ENCODE assay signal across 10 mouse cellular contexts in the genomic region with DNA sequence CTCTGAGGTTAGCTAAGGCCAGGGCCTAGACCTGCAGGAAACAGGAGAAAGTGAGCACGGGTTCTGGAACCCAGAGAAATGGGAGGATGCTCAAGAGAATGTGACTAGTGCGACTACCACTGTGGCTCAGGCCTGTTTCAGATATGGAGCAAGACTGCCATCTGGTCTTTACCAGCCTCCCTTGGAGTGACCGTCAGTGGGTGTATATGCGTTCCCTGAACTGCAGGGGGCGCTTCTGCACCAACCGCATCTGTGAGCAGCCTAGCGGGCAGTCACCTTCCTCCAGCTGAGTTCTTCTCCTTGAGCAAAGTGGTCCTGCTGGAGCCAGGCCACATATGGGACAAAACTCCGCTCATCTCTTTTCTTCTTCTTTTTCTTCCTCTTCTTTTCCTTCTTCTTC. TPM values are rescaled to one million over a fixed set of nuclear protein-coding genes. Genes with fewer than 3 reads are reported as not detected.
DNase-seq lines count a peak whose midpoint lies in the region; ATAC-seq and TF ChIP-seq lines count a peak whose summit lies in the region.
"Had no signal": no experiment of that assay in that cellular context is flagged by ENCODE, and none has a peak within 500 bp of the region (broad histone marks: within the 10 kb centered on the region; RNA-seq: fewer than 3 reads in every experiment).

No protein-coding gene starts in this region.

- no peaks in the 10 kb centered on the region for H3K27me3 ChIP-seq in kidney, adult 2 months (replicated peaks; ENCODE audit: control insufficient read depth, insufficient read depth, low read length)
- no peaks in the 10 kb centered on the region for H3K27me3 ChIP-seq in kidney, embryonic 14.5 days (ENCODE audit: control insufficient read depth, insufficient read depth, low read length)
- peaks cover 39% of the 10 kb centered on the region for H3K27me3 ChIP-seq in G1E (ENCODE audit: insufficient read depth, low read length)

- H3K4me1 ChIP-seq in kidney, adult 2 months (ENCODE audit: control insufficient read depth, insufficient read depth, low read length), result no peaks in the 10 kb centered on the region
- H3K4me1 ChIP-seq in kidney, embryonic 14.5 days (ENCODE audit: control insufficient read depth, insufficient read depth, low read length), result no peaks in the 10 kb centered on the region
- peaks cover 38% of the 10 kb centered on the region for H3K4me1 ChIP-seq in G1E (ENCODE audit: insufficient read depth, low read depth, low read length)

- no peak for DNase-seq in kidney, adult 2 months
- no peak for DNase-seq in G1E (ENCODE audit: low spot score)
- DNase-seq in lung, postnatal 36 days, result peak; percentile 44
- DNase-seq in layer of hippocampus, postnatal 10 days (ENCODE audit: low spot score in 2 of 2), result no peak
- DNase-seq in adipocyte (ENCODE audit: low spot score), result no peak
- no peak for DNase-seq in kidney, postnatal 25 days
- DNase-seq: cerebellum, adult 11-12 months had no signal

- no peak overlapping the region for H3K4me2 ChIP-seq in kidney, embryonic 14.5 days (replicated peaks; ENCODE audit: low read depth, low read length)

- no peak overlapping the region for H3K9ac ChIP-seq in kidney, embryonic 14.5 days (ENCODE audit: low read depth, low read length)

- ATAC-seq in kidney, embryonic 14.5 days (ENCODE audit: low FRiP score, low TSS enrichment), result no peak
- no peak; the same call in 1 of the 2 replicates for ATAC-seq in G1E (ENCODE audit: extremely low read depth, insufficient number of reproducible peaks, low FRiP score, poor library complexity, severe bottlenecking)
- peak; percentile 46 for ATAC-seq in common myeloid progenitor, adult 5-6 weeks (replicated peaks; ENCODE audit: low read depth, poor library complexity, severe bottlenecking)

- TF ChIP-seq CTCF in kidney, adult 2 months (conservative IDR thresholded peaks at IDR 0.05; ENCODE audit: insufficient read depth, insufficient read length, low read depth, low read length), result peak; percentile 66
- TF ChIP-seq CTCF in G1E (IDR thresholded peaks at IDR 0.05; ENCODE audit: low read depth, low read length), result peak; percentile 81

- WGBS in kidney, adult 2 months, result 46% methylated on average over 8 of the region's 8 CpGs
- 40% methylated on average over 8 of the region's 8 CpGs for WGBS in kidney, embryonic 14.5 days

- H3K4me3 ChIP-seq in kidney, adult 2 months (ENCODE audit: insufficient read depth, low read depth, low read length), result no peak overlapping the region
- H3K4me3 ChIP-seq in kidney, embryonic 14.5 days (ENCODE audit: low read length), result no peak overlapping the region
- H3K4me3 ChIP-seq in G1E (ENCODE audit: low read depth, low read length), result no peak overlapping the region
- H3K4me3 ChIP-seq: megakaryocyte, embryonic 14.5 days had no signal

- H3K27ac ChIP-seq in kidney, adult 2 months (ENCODE audit: insufficient read depth, low read depth, low read length), result no peak overlapping the region
- no peak overlapping the region for H3K27ac ChIP-seq in kidney, embryonic 14.5 days (ENCODE audit: low read depth, low read length)

- H3K9me3 ChIP-seq in kidney, embryonic 14.5 days (ENCODE audit: control insufficient read depth, low read length), result no peaks in the 10 kb centered on the region
- no peaks in the 10 kb centered on the region; the same call in 1 of the 2 replicates for H3K9me3 ChIP-seq in G1E (replicated peaks)

- TF ChIP-seq POLR2A in kidney, adult 2 months (IDR thresholded peaks at IDR 0.05; ENCODE audit: low read depth, low read length), result no peak

- no peaks in the 10 kb centered on the region for H3K36me3 ChIP-seq in kidney, adult 2 months (ENCODE audit: control insufficient read depth, insufficient read depth, low read length)
- no peaks in the 10 kb centered on the region for H3K36me3 ChIP-seq in kidney, embryonic 14.5 days (ENCODE audit: control insufficient read depth, insufficient read depth, low read length)
- no peaks in the 10 kb centered on the region for H3K36me3 ChIP-seq in G1E (replicated peaks)

RNA-seq across cellular contexts. Expression of gene Lefty1, which starts 15.1 kb away (rescaled TPM):
- 2.9 and 3.8 TPM in 2 replicates for polyA plus RNA-seq in kidney, adult 2 months (2012; rRNA removed)
- polyA plus RNA-seq in kidney, embryonic 14.5 days (2014; fragmentation: Nextera tagmentation; extraction: Ambion mirVana), result 0.51 and 0.54 TPM in 2 replicates
- total RNA-seq in G1E (2014; fragmentation: Nextera tagmentation) (not detected in 2 replicates), G1E (2017) (not detected in 2 replicates)
- polyA plus RNA-seq in G1E (2012), result 0.08 TPM in 1 of 2 replicates, not detected in the other
- total RNA-seq in common myeloid progenitor, adult 5-6 weeks (2017), result 0.82 and 3.3 TPM in 2 replicates
- total RNA-seq in layer of hippocampus, postnatal 10 days (2021), result 1 to 10 TPM; 3.9 to 6.4 TPM

RNA-seq across cellular contexts. Expression of gene Pycr2, which starts 15.6 kb away (rescaled TPM):
- polyA plus RNA-seq in kidney, adult 2 months (2012; rRNA removed), result 20.9 and 24.1 TPM in 2 replicates
- polyA plus RNA-seq in kidney, embryonic 14.5 days (2014; fragmentation: Nextera tagmentation; extraction: Ambion mirVana), result 93.9 and 103 TPM in 2 replicates
- 22.7 and 24.8 TPM in 2 replicates for total RNA-seq in G1E (2014; fragmentation: Nextera tagmentation)
- 23.2 and 26.4 TPM in 2 replicates for total RNA-seq in G1E (2017)
- 122 and 154 TPM in 2 replicates for polyA plus RNA-seq in G1E (2012)
- 20.5 and 30.5 TPM in 2 replicates for total RNA-seq in common myeloid progenitor, adult 5-6 weeks (2017)
- 10 to 100 TPM; 29.6 to 31.4 TPM for total RNA-seq in layer of hippocampus, postnatal 10 days (2021)

RNA-seq across cellular contexts. Expression of gene Tmem63a, which starts 22.5 kb away (rescaled TPM):
- 26.7 and 28.7 TPM in 2 replicates for polyA plus RNA-seq in kidney, adult 2 months (2012; rRNA removed)
- polyA plus RNA-seq in kidney, embryonic 14.5 days (2014; fragmentation: Nextera tagmentation; extraction: Ambion mirVana), result 4.0 and 7.5 TPM in 2 replicates
- 3.2 and 4.3 TPM in 2 replicates for total RNA-seq in G1E (2014; fragmentation: Nextera tagmentation)
- total RNA-seq in G1E (2017), result 2.8 and 3.1 TPM in 2 replicates
- polyA plus RNA-seq in G1E (2012), result 2.8 and 3.4 TPM in 2 replicates
- 9.7 and 11.6 TPM in 2 replicates for total RNA-seq in common myeloid progenitor, adult 5-6 weeks (2017)
- total RNA-seq in layer of hippocampus, postnatal 10 days (2021), result 1 to 10 TPM; 3.7 to 3.8 TPM

RNA-seq across cellular contexts. Expression of gene Lefty2, which starts 26.8 kb away (rescaled TPM):
- not detected in 2 replicates for polyA plus RNA-seq in kidney, adult 2 months (2012; rRNA removed)
- polyA plus RNA-seq in kidney, embryonic 14.5 days (2014; fragmentation: Nextera tagmentation; extraction: Ambion mirVana), result not detected in 2 replicates
- total RNA-seq in G1E (2014; fragmentation: Nextera tagmentation), result not detected in 2 replicates
- 0.06 and 0.11 TPM in 2 replicates for total RNA-seq in G1E (2017)
- not detected in 2 replicates for polyA plus RNA-seq in G1E (2012)
- not detected in 2 replicates for total RNA-seq in common myeloid progenitor, adult 5-6 weeks (2017)
- total RNA-seq in layer of hippocampus, postnatal 10 days (2021), result 10 to 100 TPM in 1 of 2 experiments, 1 to 10 TPM in 1; 8.7 to 10.2 TPM
